Mouse (Mus musculus) spleen, adult 2 months (tissue): Measurements from ENCODE around the gene Gm32742.

Source experiments
- CTCF ChIP-seq: fragments of 200-500 bp; IDR thresholded peaks from 2 replicates; pipeline ENCODE4 v1.5.1; 2011; ENCODE audit warnings: mild to moderate bottlenecking, inconsistent platforms; ENCODE audit not compliant: insufficient read depth, insufficient read length, insufficient replicate concordance; ENCODE audit errors: extremely low read depth
- POLR2A ChIP-seq: fragments of 200-500 bp; IDR thresholded peaks from 2 replicates; pipeline ENCODE4 v1.6.1; 2011; ENCODE audit warnings: low read depth, low read length, inconsistent platforms

DNA sequence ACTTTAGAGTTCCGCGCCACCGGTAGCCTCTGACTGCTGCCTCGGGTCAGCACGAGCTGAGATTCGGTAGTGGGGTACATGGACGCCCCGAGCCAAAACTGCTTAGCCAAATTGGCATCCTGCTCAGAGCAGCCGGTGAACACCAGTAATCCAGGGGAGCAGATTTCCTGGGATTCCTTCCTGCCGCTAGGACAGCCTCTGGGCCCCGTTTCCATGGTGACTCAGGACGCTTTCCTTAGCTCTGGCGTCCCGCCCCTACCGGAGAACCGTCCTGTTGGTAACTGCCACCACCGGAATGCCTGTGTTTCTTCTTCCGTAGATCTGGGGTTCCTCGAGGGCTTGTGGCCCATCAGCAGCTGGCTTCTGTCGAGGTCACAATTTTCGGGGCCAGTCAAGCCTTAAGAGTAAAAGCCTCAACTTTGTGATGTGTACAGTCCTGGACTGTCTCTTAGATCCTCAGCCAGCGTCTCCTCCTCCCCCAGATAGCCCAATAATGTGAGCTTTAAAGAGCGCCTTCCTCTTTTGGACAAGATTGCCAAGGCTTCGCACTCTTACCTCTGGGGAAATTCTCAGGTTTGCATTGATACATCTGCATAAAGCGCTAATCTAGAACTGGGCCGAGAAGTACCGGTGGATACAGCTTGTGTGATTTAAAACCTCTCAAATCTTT is 63.4 kb downstream of the Gm32742 start, which contains the start of gene 4833427G06Rik:
- TF ChIP-seq CTCF: no peak
- no peak for TF ChIP-seq POLR2A
